Mouse (Mus musculus) hindbrain, embryonic 11.5 days (tissue): ENCODE data around the gene Gm9837. TPM values are rescaled to one million over a fixed set of nuclear protein-coding genes. Genes with fewer than 3 reads are reported as not detected.

Experiments
- ATAC-seq: fragments of 200-750 bp; cut with Nextera tagmentation; 2 replicates; pipeline ENCODE4 v1.8.0; 2017; ENCODE audit warnings: mild to moderate bottlenecking, moderate TSS enrichment, moderate library complexity; ENCODE audit not compliant: low FRiP score
- DNase-seq: peaks from one replicate; pipeline ENCODE4 v3.0.0-alpha.2; 2015; ENCODE audit warnings: low spot score
- H3K27ac ChIP-seq: fragments of 300-500 bp; sonication (generic); 2 replicates; pipeline ENCODE4 v1.5.1; 2014; ENCODE audit warnings: mild to moderate bottlenecking, low read depth, low read length
- H3K27me3 ChIP-seq: fragments of 300-500 bp; sonication (generic); 2 replicates; pipeline ENCODE4 v1.6.1; 2014; ENCODE audit warnings: mild to moderate bottlenecking, low read length, moderate library complexity, mixed read lengths; ENCODE audit not compliant: control insufficient read depth, insufficient read depth
- H3K36me3 ChIP-seq: fragments of 300-500 bp; sonication (generic); 2 replicates; pipeline ENCODE4 v1.6.1; 2014; ENCODE audit warnings: mild to moderate bottlenecking, low read length, moderate library complexity, mixed read lengths; ENCODE audit not compliant: control insufficient read depth, insufficient read depth
- H3K4me1 ChIP-seq: fragments of 300-500 bp; sonication (generic); replicated peaks from 2 replicates; pipeline ENCODE4 v1.6.1; 2014; ENCODE audit warnings: low read length, mixed read lengths; ENCODE audit not compliant: control insufficient read depth, insufficient read depth
- H3K4me2 ChIP-seq: fragments of 300-500 bp; sonication (generic); replicated peaks from 2 replicates; pipeline ENCODE4 v1.6.1; 2014; ENCODE audit warnings: mild to moderate bottlenecking, low read depth, low read length
- H3K4me3 ChIP-seq: fragments of 300-500 bp; sonication (generic); 2 replicates; pipeline ENCODE4 v1.5.1; 2014; ENCODE audit warnings: low read depth, low read length
- H3K9ac ChIP-seq: fragments of 300-500 bp; sonication (generic); 2 replicates; pipeline ENCODE4 v1.6.1; 2014; ENCODE audit warnings: low read depth, low read length
- H3K9me3 ChIP-seq: fragments of 300-500 bp; sonication (generic); 2 replicates; pipeline ENCODE4 v1.6.1; 2016; ENCODE audit warnings: low read length; ENCODE audit not compliant: control insufficient read depth
- WGBS: fragments of 180-500 bp; shearing (Covaris S2); extraction: QIAGEN DNeasy Blood & Tissue Kit; methylation state at CpG from one replicate; pipeline ENCODE4 v1.1.7; 2014; 5-methylcytosine and 5-hydroxymethylcytosine counted together
- polyA plus RNA-seq: library from polyadenylated mRNA; unstranded; fragments of >200 nt; fragmentation: Nextera tagmentation; extraction: Ambion mirVana; gene quantifications from 2 replicates; pipeline ENCODE4 v1.2.1, GENCODE M21; 2014

The Gm9837 gene
- polyA plus RNA-seq, 1 experiment from 2014 or later, result not detected

DNA sequence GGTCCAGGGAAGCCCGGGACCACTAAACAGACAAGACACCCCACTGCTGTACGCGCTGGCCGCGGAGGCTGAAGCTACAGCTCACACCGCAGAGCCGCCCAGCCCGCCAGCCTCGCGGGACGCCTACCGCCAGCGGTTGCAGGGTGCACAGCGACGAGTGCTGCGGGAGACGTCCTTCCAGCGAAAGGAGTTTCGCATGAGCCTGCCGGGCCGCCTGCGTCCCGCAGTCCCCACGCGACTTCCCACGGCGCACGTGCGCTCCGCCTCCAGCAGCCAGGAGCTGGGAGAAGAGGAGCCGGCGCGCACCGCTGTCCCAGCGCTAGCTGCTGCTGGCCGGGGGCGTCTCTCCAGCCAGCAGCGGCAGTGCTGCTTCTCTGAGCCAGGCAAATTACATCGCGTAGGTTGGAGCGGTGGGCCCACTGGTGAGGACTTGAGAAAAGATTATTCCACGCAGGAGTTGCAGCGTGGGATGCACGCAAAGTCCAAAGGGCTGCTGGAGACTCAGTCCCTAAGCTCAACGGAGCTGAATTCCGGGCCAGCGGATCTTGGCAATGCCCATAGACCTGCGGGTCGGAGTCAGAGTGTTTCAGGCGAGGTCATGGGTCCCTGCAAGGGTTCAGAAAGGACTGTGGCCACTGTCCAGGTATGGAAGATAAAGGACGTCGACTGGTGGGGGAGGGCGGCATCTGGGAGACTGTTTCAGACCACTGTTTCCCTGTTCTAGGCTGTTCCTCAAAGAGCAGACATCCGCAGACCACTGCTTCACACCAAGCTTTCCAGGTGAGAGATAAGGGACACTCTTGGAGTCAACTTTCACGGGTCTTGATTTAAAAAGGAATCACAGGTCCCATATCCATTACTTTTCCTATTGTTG lies 6.5 kb downstream of the Gm9837 start:
- 6% methylated on average over 55 of the region's 55 CpGs for WGBS
- ATAC-seq (no peak), DNase-seq (peak; percentile 60)
- peak overlapping the region; percentile 27; the same call in 1 of the 2 replicates for H3K9ac ChIP-seq
- no peaks in the 10 kb centered on the region for H3K36me3 ChIP-seq
- H3K27ac ChIP-seq, result no peak overlapping the region
- H3K4me3 ChIP-seq, result peak overlapping the region; percentile 38
- peaks cover 64% of the 10 kb centered on the region for H3K27me3 ChIP-seq
- no peaks in the 10 kb centered on the region for H3K9me3 ChIP-seq
- H3K4me2 ChIP-seq, result peak overlapping the region; percentile 78
- peaks cover 4% of the 10 kb centered on the region for H3K4me1 ChIP-seq

DNA sequence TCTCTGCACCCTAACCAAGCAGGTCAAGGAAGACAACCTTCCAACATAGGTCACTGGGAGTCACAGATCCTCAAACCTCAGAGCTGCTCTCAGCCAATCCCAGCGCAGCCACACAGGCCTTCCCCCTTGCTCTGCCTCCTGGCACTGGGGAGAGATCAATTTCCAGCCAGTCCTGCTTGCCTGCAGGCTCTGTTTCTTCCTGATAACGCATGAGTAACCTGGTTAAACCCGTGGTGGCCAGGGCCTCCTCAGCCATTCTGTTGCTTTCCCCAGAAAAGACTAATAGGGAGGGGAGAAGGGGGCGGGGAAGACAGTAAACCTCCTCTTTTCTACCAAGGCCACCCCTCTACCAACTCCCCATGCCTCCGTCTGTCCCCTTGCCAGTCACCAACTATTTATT lies 8.6 kb downstream of the Gm9837 start:
- H3K9ac ChIP-seq, result no peak overlapping the region
- peaks cover 4% of the 10 kb centered on the region for H3K4me1 ChIP-seq
- H3K4me3 ChIP-seq, result no peak overlapping the region
- H3K9me3 ChIP-seq, result no peaks in the 10 kb centered on the region
- H3K27me3 ChIP-seq, result peaks cover 74% of the 10 kb centered on the region
- H3K36me3 ChIP-seq, result no peaks in the 10 kb centered on the region
- WGBS, result 21% methylated on average over 5 of the region's 5 CpGs
- ATAC-seq (no peak), DNase-seq (no peak)
- H3K27ac ChIP-seq, result no peak overlapping the region
- no peak overlapping the region for H3K4me2 ChIP-seq

DNA sequence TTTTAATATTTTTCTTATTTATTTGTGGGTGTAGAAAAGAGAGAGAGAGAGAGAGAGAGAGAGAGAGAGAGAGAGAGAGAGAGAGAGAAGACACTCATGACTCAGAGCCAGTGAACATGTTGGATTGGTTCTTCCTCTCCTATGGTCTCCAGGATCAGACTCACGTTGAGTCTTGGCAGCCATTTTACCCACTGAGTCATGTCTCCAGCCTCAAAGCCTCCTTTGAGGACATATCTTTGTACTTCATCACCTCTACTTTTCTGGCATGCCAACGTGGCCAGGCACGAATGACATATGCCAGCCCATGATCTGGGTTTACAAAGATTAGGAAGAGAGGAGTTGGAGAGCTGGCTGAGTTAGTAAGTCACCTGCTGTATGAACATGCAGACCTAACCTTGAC lies 10.1 kb downstream of the Gm9837 start:
- ATAC-seq (no peak), DNase-seq (no peak)
- H3K9me3 ChIP-seq, result no peaks in the 10 kb centered on the region
- no peak overlapping the region for H3K4me3 ChIP-seq
- no peaks in the 10 kb centered on the region for H3K36me3 ChIP-seq
- H3K4me2 ChIP-seq, result no peak overlapping the region
- peaks cover 4% of the 10 kb centered on the region for H3K4me1 ChIP-seq
- 80% methylated on average over 3 of the region's 3 CpGs for WGBS
- H3K27ac ChIP-seq, result no peak overlapping the region
- H3K27me3 ChIP-seq, result peaks cover 63% of the 10 kb centered on the region
- H3K9ac ChIP-seq, result no peak overlapping the region

DNA sequence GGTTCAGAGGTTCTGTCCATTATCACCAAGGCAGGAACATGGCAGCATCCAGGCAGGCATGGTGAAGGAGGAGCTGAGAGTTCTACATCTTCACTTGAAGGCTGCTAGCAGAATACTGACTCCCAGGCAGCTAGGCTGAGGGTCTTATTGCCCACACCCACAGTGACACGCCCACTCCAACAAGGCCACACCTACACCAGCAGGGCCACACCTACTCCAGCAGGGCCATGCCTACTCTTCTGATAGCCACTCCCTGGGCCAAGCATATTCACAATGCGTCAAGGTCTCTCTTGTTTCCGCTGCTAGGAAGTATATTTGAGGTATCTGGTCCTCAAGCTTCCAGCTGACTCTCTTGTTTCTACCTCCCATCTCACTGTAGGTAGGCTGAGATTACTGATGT lies 11.3 kb downstream of the Gm9837 start:
- Histone ChIP-seq H3K4me3 (no peak overlapping the region), H3K36me3 (no peaks in the 10 kb centered on the region), H3K9me3 (no peaks in the 10 kb centered on the region), H3K27me3 (peaks cover 52% of the 10 kb centered on the region), H3K4me1 (peaks cover 4% of the 10 kb centered on the region), H3K9ac (no peak overlapping the region), H3K4me2 (no peak overlapping the region), H3K27ac (no peak overlapping the region)
- WGBS, result 63% methylated on average over 3 of the region's 3 CpGs
- ATAC-seq (no peak), DNase-seq (no peak)

DNA sequence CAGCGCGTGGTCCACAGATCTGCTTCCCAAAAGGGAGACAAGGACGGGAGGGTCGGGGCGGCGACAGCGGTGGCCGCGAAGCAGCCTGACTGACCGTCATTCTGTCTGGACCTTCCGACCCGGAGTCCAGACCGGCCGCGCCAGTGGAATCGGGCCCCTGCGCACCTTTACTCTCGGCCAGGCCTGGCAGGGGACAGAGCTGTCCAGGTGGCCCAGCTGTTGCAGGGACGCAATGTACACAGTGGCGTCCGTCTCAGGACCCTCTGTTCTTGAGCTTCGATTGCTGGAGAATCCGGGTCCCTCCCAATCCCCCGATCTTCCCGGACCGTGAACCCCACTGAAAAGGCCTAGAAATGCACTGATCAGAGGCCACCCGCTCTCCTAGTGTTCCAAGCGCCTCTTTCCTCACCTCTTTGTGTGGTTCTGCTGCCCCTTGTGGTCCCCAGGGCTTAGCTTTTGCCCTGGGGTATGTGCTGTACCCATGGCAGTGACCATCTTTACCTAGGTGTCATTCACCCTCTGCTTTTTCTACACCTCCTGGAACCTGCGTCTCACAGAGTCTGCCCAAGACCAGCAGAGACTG lies 12.8 kb downstream of the Gm9837 start:
- Histone ChIP-seq H3K4me2 (peak overlapping the region; percentile 86), H3K9ac (peak overlapping the region; percentile 53), H3K36me3 (no peaks in the 10 kb centered on the region), H3K9me3 (no peaks in the 10 kb centered on the region), H3K4me1 (no peaks in the 10 kb centered on the region), H3K4me3 (peak overlapping the region; percentile 38), H3K27ac (no peak overlapping the region), H3K27me3 (peaks cover 36% of the 10 kb centered on the region)
- ATAC-seq, result no peak
- WGBS, result 9% methylated on average over 24 of the region's 29 CpGs
- peak; percentile 44 for DNase-seq

DNA sequence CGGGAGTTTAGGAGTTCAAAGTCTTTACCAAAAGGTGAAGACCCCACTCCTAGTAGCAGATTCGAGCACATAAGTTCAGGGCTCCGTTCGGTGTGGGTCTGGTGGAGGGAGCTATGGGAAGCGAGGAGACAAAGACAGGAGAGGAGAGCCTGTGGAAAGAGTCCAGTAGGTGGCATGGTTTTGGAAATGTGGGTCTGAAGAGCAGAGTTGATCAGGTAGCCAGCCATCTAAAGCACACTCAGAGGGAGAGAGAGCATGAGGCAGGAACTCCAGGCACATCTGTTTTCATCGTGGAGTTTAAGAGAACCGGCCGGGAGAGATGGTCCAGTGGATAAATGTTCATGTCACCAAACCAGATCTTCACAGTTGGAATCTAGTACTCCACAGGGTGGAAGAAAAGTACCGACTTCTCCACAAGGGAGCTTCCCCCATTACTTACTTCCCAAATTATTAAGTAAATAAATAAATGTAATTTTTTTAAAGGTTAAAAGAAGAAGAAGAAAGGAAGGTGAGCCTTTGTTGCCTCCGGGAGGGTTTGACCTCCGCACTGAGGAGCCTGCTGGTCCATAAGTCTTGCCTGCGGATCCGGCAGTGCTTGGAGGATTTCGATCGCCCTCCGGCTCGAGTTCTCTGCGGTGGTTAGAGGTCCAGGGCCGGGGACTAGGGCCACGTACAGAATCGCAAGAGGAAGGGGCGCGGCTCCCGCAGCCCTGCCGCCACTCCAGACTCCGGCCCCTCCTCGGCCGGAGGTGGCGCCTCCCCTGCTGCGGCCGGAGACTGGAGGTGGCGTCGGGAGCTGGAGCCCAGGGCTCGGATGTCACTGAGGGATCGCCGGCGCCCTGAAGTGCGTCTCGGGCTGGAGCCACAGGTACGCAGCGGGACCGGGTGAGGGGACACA lies 13.6 kb downstream of the Gm9837 start, which contains the start of the genes Gm10447 and Shroom1:
Gene Gm10447 (minus strand): TSS at position 637 of the 898 bp plus-strand sequence.
Gene Shroom1 (plus strand): TSS at position 732 of the 898 bp plus-strand sequence.
- H3K27me3 ChIP-seq, result peaks cover 29% of the 10 kb centered on the region
- H3K9me3 ChIP-seq, result no peaks in the 10 kb centered on the region
- H3K9ac ChIP-seq, result peak within 1 kb of the TSS; percentile 53
- H3K4me3 ChIP-seq, result peak within 1 kb of the TSS; percentile 38
- H3K4me2 ChIP-seq, result peak within 1 kb of the TSS; percentile 86
- no peak within 1 kb of the TSS for H3K27ac ChIP-seq
- ATAC-seq, result peak; percentile 59
- H3K4me1 ChIP-seq, result no peaks in the 10 kb centered on the region
- no peaks in the 10 kb centered on the region for H3K36me3 ChIP-seq
- WGBS, result 5% methylated on average over 42 of the region's 42 CpGs
- peak; percentile 73 for DNase-seq

DNA sequence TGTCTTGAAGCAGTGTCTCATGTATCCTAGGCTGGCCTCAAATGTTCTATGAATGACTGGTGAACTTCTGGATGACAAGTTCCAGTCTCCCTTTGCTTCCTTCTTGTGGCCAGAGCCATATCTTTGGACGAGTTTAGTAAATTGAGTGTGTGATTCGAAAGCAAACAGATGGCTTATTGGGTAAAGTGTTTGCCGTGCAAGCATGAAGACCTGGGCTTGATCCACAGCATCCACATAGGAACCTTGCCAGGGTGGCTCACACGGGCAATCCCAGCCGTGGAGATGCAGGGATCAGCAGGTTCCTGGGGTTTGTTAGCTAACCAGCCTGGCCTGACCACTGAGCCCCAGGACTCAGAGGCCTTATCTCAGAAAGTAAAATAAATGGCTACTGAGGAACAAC lies 17.2 kb downstream of the Gm9837 start:
- Histone ChIP-seq H3K4me1 (no peaks in the 10 kb centered on the region), H3K4me2 (no peak overlapping the region), H3K9me3 (no peaks in the 10 kb centered on the region), H3K27ac (no peak overlapping the region), H3K36me3 (no peaks in the 10 kb centered on the region), H3K9ac (no peak overlapping the region), H3K27me3 (peaks cover 16% of the 10 kb centered on the region), H3K4me3 (no peak overlapping the region)
- no peak for ATAC-seq
- 93% methylated on average over 5 of the region's 5 CpGs for WGBS
- no peak for DNase-seq

DNA sequence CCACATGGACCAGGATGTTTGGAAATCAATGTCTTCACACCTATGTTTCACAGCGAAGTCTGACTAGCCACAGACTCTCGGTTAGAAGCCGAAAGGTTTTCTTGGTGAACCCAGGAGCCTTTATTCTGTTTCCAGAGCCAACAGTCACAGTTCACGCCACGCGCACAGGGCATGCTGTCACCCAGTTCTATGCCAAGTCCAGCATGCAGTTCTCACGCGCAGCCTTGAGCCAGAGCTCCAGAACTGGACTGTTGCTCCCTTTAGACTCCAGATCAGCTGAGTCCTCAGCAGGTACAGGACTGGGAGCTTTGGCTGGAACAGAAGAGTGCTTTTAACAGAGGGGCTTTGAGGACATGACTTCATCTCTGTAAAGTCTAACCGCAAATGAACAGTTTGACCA lies 17.9 kb downstream of the Gm9837 start:
- 94% methylated on average over 9 of the region's 9 CpGs for WGBS
- ATAC-seq (no peak), DNase-seq (no peak)
- Histone ChIP-seq H3K4me1 (no peaks in the 10 kb centered on the region), H3K27me3 (peaks cover 10% of the 10 kb centered on the region), H3K4me2 (no peak overlapping the region), H3K9me3 (no peaks in the 10 kb centered on the region), H3K36me3 (no peaks in the 10 kb centered on the region), H3K9ac (no peak overlapping the region), H3K27ac (no peak overlapping the region), H3K4me3 (no peak overlapping the region)
